Mouse (Mus musculus) stomach, embryonic 16.5 days (tissue): Measurements from ENCODE around the gene Akr1b3. TPM values are rescaled to one million over a fixed set of nuclear protein-coding genes. Genes with fewer than 3 reads are reported as not detected.

Experiments
- ATAC-seq: fragments of 200-750 bp; cut with Nextera tagmentation; 2 replicates; pipeline ENCODE4 v1.8.0; 2017; ENCODE audit warnings: moderate number of reproducible peaks, moderate TSS enrichment; ENCODE audit not compliant: insufficient read depth, low FRiP score
- H3K27ac ChIP-seq: fragments of 300-500 bp; sonication (generic); 2 replicates; pipeline ENCODE4 v1.5.1; 2014; ENCODE audit warnings: low read length
- H3K27me3 ChIP-seq: fragments of 300-500 bp; sonication (generic); 2 replicates; pipeline ENCODE4 v1.6.1; 2014; ENCODE audit warnings: low read length, control low read depth, mixed read lengths; ENCODE audit not compliant: control insufficient read depth, insufficient read depth
- H3K36me3 ChIP-seq: fragments of 300-500 bp; sonication (generic); 2 replicates; pipeline ENCODE4 v1.6.1; 2014; ENCODE audit warnings: low read length; ENCODE audit not compliant: control insufficient read depth, insufficient read depth
- H3K4me1 ChIP-seq: fragments of 300-500 bp; sonication (generic); 2 replicates; pipeline ENCODE4 v1.6.1; 2014; ENCODE audit warnings: low read length, control low read depth, mixed read lengths; ENCODE audit not compliant: control insufficient read depth, insufficient read depth
- H3K4me2 ChIP-seq: fragments of 300-500 bp; sonication (generic); 2 replicates; pipeline ENCODE4 v1.6.1; 2014; ENCODE audit warnings: low read depth, low read length, mixed read lengths
- H3K4me3 ChIP-seq: fragments of 300-500 bp; sonication (generic); replicated peaks from 2 replicates; pipeline ENCODE4 v1.5.1; 2014; ENCODE audit warnings: mild to moderate bottlenecking, low read length
- H3K9ac ChIP-seq: fragments of 300-500 bp; sonication (generic); 2 replicates; pipeline ENCODE4 v1.6.1; 2014; ENCODE audit warnings: low read length
- H3K9me3 ChIP-seq: fragments of 300-500 bp; sonication (generic); replicated peaks from 2 replicates; pipeline ENCODE4 v1.6.1; 2016; ENCODE audit warnings: low read length, control low read depth; ENCODE audit not compliant: control insufficient read depth
- WGBS: fragments of 180-500 bp; shearing (Covaris S2); extraction: QIAGEN DNeasy Blood & Tissue Kit; methylation state at CpG from one replicate; pipeline ENCODE4 v1.1.7; 2014; 5-methylcytosine and 5-hydroxymethylcytosine counted together
- polyA plus RNA-seq: library from polyadenylated mRNA; unstranded; fragments of >200 nt; fragmentation: Nextera tagmentation; extraction: Ambion mirVana; gene quantifications from 2 replicates; pipeline ENCODE4 v1.2.1, GENCODE M21; 2015

The Akr1b3 gene
- polyA plus RNA-seq, 1 experiment from 2014 or later: 130 TPM

- Histone ChIP-seq H3K4me3 (no peak overlapping the region), H3K4me2 (no peak overlapping the region), H3K36me3 (no peaks in the 10 kb centered on the region), H3K4me1 (peaks cover 8% of the 10 kb centered on the region; the same call in 1 of the 2 replicates), H3K27ac (no peak overlapping the region), H3K9me3 (no peaks in the 10 kb centered on the region), H3K9ac (no peak overlapping the region), H3K27me3 (no peaks in the 10 kb centered on the region)
- peak; percentile 60 for ATAC-seq
- 68% methylated on average over 12 of the region's 12 CpGs for WGBS
These were observed 32.9 kb upstream of the Akr1b3 start for GRCm38 (mm10) chr6:34350037-34350699.

- no peak for ATAC-seq
- H3K36me3 ChIP-seq: no peaks in the 10 kb centered on the region
These were observed 29.0 kb upstream of the Akr1b3 start for GRCm38 (mm10) chr6:34346096-34346898.

GRCm38 (mm10) chr6:34344935-34345334 is 27.7 kb upstream of the Akr1b3 start:
- Histone ChIP-seq H3K36me3 (no peaks in the 10 kb centered on the region), H3K4me3 (no peak overlapping the region), H3K9ac (no peak overlapping the region), H3K4me2 (no peak overlapping the region), H3K9me3 (no peaks in the 10 kb centered on the region), H3K27me3 (no peaks in the 10 kb centered on the region), H3K4me1 (0 out of 2 replicates have a peak, but pooled peaks cover 4% of the 10 kb centered on the region), H3K27ac (no peak overlapping the region)
- ATAC-seq: no peak
- WGBS: 25% methylated on average over 9 of the region's 9 CpGs

More at GRCm38 (mm10) chr6:34346096-34346898, 29.0 kb upstream of the Akr1b3 start:
- Histone ChIP-seq H3K27ac (no peak overlapping the region), H3K4me1 (0 out of 2 replicates have a peak, but pooled peaks cover 4% of the 10 kb centered on the region), H3K4me3 (no peak overlapping the region), H3K9me3 (no peaks in the 10 kb centered on the region), H3K27me3 (no peaks in the 10 kb centered on the region), H3K4me2 (no peak overlapping the region), H3K9ac (no peak overlapping the region)
- WGBS: 45% methylated on average over 14 of the region's 14 CpGs

- 62% methylated on average over 10 of the region's 10 CpGs for WGBS
- H3K4me2 ChIP-seq: no peak overlapping the region
- H3K27me3 ChIP-seq: no peaks in the 10 kb centered on the region
- H3K9me3 ChIP-seq: no peaks in the 10 kb centered on the region
- ATAC-seq: no peak
- no peak overlapping the region for H3K27ac ChIP-seq
- no peak overlapping the region for H3K9ac ChIP-seq
- no peak overlapping the region for H3K4me3 ChIP-seq
- 0 out of 2 replicates have a peak, but pooled peaks cover 4% of the 10 kb centered on the region for H3K4me1 ChIP-seq
- no peaks in the 10 kb centered on the region for H3K36me3 ChIP-seq
These were observed 27.0 kb upstream of the Akr1b3 start for GRCm38 (mm10) chr6:34344135-34344850.

- no peaks in the 10 kb centered on the region for H3K36me3 ChIP-seq
- no peak overlapping the region for H3K9ac ChIP-seq
- 81% methylated on average over 6 of the region's 6 CpGs for WGBS
- no peak for ATAC-seq
- no peak overlapping the region for H3K27ac ChIP-seq
- no peaks in the 10 kb centered on the region for H3K9me3 ChIP-seq
- no peaks in the 10 kb centered on the region for H3K27me3 ChIP-seq
- no peak overlapping the region for H3K4me2 ChIP-seq
- H3K4me3 ChIP-seq: no peak overlapping the region
- H3K4me1 ChIP-seq: 0 out of 2 replicates have a peak, but pooled peaks cover 4% of the 10 kb centered on the region
These were observed 26.1 kb upstream of the Akr1b3 start for GRCm38 (mm10) chr6:34343426-34343825.

GRCm38 (mm10) chr6:34342476-34342875 is 25.2 kb upstream of the Akr1b3 start:
- Histone ChIP-seq H3K9me3 (no peaks in the 10 kb centered on the region), H3K9ac (no peak overlapping the region), H3K27ac (no peak overlapping the region), H3K4me1 (0 out of 2 replicates have a peak, but pooled peaks cover 4% of the 10 kb centered on the region), H3K27me3 (no peaks in the 10 kb centered on the region), H3K36me3 (no peaks in the 10 kb centered on the region), H3K4me2 (no peak overlapping the region), H3K4me3 (no peak overlapping the region)
- 83% methylated on average over 2 of the region's 2 CpGs for WGBS
- ATAC-seq: no peak

- Histone ChIP-seq H3K36me3 (no peaks in the 10 kb centered on the region), H3K4me2 (no peak overlapping the region), H3K9ac (no peak overlapping the region), H3K4me1 (0 out of 2 replicates have a peak, but pooled peaks cover 4% of the 10 kb centered on the region), H3K9me3 (no peaks in the 10 kb centered on the region), H3K27ac (no peak overlapping the region), H3K27me3 (no peaks in the 10 kb centered on the region), H3K4me3 (no peak overlapping the region)
- ATAC-seq: no peak
- 72% methylated on average over 4 of the region's 4 CpGs for WGBS
These were observed 24.7 kb upstream of the Akr1b3 start for GRCm38 (mm10) chr6:34341991-34342390.

GRCm38 (mm10) chr6:34337799-34338198 is 20.5 kb upstream of the Akr1b3 start:
- no peak overlapping the region for H3K4me3 ChIP-seq
- H3K27me3 ChIP-seq: no peaks in the 10 kb centered on the region
- H3K36me3 ChIP-seq: no peaks in the 10 kb centered on the region
- H3K9ac ChIP-seq: no peak overlapping the region
- H3K27ac ChIP-seq: no peak overlapping the region
- H3K4me1 ChIP-seq: no peaks in the 10 kb centered on the region
- no peak overlapping the region for H3K4me2 ChIP-seq
- WGBS: 73% methylated on average over 2 of the region's 2 CpGs
- no peaks in the 10 kb centered on the region for H3K9me3 ChIP-seq
- no peak for ATAC-seq

- no peaks in the 10 kb centered on the region for H3K27me3 ChIP-seq
- H3K27ac ChIP-seq: no peak overlapping the region
- H3K4me3 ChIP-seq: no peak overlapping the region
- WGBS: 77% methylated on average over 5 of the region's 5 CpGs
- ATAC-seq: no peak
- H3K4me1 ChIP-seq: no peaks in the 10 kb centered on the region
- no peaks in the 10 kb centered on the region for H3K36me3 ChIP-seq
- no peak overlapping the region for H3K9ac ChIP-seq
- H3K4me2 ChIP-seq: no peak overlapping the region
- H3K9me3 ChIP-seq: no peaks in the 10 kb centered on the region
These were observed 17.4 kb upstream of the Akr1b3 start for GRCm38 (mm10) chr6:34334673-34335072.
